Mouse (Mus musculus): ENCODE results near the gene Fam124b.

The Fam124b gene

GRCm38 (mm10) chr1:80218268-80218667, at the start of gene Fam124b:
TSS of gene Fam124b (minus strand) at chr1:80218473.
- no peak for DNase-seq (ENCODE audit: low spot score in 2 of 2)

DNA sequence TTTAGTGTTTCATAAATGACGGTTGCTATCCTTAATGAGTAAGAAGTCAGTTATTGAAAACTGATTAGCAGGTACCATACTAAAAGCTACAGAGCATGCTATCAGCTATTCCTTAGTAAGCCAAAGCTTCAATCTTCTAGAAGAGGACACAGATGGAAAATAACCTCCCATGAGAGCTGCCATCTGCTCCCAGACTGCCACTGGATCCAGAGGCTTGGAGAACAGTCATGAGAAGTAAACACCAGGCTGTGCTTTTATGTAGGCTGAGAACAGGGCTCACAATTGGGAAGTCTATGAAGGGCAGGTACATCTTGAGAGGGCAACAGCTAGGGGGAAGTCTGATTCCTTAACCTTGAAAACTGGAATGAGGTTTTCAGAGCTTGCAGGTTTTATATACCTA, 42.2 kb upstream of the Fam124b start:
- DNase-seq (ENCODE audit: low spot score in 2 of 2) = no peak

DNA sequence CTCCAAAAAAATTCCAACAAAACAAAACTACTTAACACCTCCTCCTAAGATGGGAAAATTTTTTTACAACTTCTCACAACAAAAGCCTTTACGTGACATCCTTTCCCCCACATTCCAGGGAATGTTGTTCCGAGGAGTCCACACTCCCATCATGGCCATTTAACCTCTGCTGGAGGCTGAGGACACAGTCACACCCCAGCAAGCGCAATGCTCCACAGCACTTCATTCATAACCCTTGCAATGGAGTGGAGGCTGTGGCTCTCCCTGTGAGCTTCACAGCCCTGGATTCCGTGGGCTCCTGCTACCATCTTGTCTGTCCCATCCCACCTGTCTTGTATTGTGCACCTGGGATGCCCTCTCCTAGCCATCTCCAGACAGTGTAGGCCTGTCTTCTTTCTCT, 40.4 kb upstream of the Fam124b start:
- no peak for DNase-seq (ENCODE audit: low spot score in 2 of 2)

GRCm38 (mm10) chr1:80253309-80253708, 35.0 kb upstream of the Fam124b start:
- DNase-seq (ENCODE audit: low spot score in 2 of 2) = no peak

- no peak for DNase-seq (ENCODE audit: low spot score in 2 of 2)
Observed at GRCm38 (mm10) chr1:80250247-80250646, 32.0 kb upstream of the Fam124b start.

DNA sequence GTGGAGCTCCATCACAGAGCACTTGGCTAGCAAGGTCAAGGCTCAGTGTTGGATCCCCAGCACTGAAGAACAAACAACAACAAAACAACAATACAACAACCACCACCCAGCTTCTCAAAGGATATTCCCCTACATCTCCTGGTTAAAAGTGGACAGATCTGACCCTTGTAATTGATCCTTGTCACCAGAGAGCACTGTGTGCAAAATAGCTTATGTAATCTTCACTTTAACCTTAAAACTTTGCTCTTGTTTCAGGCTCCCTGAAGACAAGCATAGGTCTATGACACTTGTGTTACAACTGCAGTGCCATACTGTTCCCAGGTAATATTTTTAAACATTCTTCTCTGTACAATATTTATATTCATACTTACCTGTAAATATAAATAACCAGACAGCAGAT, 28.9 kb upstream of the Fam124b start:
- DNase-seq (ENCODE audit: low spot score in 2 of 2) = no peak

DNA sequence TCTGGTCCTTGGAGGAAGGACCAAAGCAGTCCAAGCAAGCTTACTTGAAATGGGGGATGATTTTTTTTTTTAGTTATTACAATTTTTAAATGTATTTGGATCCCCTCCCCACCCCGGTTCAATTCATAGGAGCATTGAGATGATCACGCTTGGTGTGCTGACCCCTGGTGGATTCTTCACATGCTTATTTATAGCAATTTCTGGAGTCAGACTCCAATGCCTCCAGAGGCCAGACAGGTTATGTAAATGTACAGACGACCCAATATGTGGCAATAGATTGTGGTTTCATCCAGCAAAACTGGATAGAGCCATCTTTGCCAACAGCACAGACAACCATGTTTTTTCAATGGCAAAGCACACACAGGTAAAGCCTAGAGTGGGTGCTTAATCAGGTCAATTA, 25.9 kb upstream of the Fam124b start:
- DNase-seq (ENCODE audit: low spot score in 2 of 2) = no peak

DNA sequence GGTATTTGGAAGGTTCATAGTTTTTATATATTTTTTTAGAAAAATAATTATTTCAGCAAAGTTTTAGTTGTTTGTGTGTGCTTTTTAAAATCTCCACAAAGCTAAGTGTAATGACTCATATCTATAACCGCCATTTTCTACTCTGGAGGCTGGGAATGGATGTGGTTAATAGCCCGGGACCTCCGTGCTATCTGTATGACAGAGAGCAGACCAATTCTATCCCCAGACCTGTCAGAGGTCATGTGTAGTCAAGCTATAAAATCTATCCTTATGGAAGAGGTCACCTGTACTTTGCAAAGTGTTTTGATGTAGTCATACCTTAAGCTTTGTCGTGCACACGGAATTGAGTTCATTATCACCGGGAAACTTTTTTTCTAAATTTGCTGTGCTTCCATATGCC, 23.3 kb upstream of the Fam124b start:
- no peak for DNase-seq (ENCODE audit: low spot score in 2 of 2)

GRCm38 (mm10) chr1:80240017-80240660, 21.9 kb upstream of the Fam124b start:
- DNase-seq (ENCODE audit: low spot score in 2 of 2) = no peak

DNA sequence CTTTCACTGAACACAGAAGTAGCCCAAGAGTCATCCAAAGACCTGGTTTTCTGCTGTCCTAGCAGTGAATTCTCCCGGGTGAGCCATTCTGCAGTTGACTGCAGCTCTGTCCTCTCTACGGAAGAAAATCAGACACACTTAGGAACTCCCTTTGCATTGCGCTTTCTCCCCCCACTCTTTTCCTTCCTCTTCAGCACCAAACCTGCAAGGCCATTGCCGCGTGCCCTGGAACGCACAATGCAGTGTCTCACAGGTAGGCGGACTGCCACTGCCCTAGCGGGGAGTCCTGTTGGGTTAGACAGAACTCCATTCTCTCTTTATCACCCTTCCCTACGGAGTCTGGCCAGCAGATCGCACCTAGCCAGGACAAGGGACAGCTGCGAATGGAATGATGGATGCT, 21.2 kb upstream of the Fam124b start:
- DNase-seq (ENCODE audit: low spot score in 2 of 2) = no peak

GRCm38 (mm10) chr1:80236951-80237702, 18.9 kb upstream of the Fam124b start:
- DNase-seq (ENCODE audit: low spot score in 2 of 2) = no peak

- no peak for DNase-seq (ENCODE audit: low spot score in 2 of 2)
Observed at GRCm38 (mm10) chr1:80236126-80236525, 17.9 kb upstream of the Fam124b start.

DNA sequence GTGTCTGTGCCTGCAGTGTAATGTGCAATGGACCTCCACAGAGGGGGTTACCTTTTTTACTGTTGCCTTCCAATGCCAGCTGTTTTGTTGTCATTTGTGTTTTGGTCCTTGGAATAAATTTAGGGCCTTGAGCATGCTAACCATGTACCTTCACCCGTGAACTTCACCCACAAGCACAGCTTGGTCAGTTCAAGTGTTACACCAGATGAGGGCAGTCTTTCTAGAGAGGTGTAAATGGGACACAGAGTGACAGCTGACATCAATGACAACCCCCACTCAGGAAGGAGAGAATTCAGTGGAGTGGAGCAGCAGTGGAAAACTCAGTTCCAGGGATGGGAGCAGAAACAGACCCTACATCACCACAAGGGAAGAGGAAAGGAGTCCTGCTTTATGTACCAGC, 12.3 kb upstream of the Fam124b start:
- no peak for DNase-seq (ENCODE audit: low spot score in 2 of 2)

GRCm38 (mm10) chr1:80224839-80225412, 6.7 kb upstream of the Fam124b start:
- no peak for DNase-seq (ENCODE audit: low spot score in 2 of 2)

GRCm38 (mm10) chr1:80221151-80221550, 2.9 kb upstream of the Fam124b start:
- DNase-seq (ENCODE audit: low spot score in 2 of 2) = no peak

DNA sequence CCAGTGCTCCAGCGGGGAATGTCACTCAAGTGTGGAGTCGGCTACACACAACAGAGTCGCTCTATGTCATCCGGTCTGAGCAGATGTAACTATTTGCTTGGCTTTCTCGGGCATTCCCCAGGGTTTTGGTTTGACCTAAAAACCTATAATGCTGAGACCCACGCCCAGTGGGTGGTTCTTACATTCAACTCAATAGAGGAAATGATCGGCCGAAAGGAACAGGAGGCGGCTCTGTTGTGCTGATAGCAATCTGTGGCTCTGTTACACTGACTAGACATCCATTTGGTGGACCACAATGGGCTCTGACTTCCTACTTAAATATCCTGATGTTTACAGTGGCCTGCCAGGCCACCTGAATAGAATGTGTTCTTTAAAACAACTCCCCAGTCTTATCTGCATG, 4.4 kb downstream of the Fam124b start:
- no peak for DNase-seq (ENCODE audit: low spot score in 2 of 2)

DNA sequence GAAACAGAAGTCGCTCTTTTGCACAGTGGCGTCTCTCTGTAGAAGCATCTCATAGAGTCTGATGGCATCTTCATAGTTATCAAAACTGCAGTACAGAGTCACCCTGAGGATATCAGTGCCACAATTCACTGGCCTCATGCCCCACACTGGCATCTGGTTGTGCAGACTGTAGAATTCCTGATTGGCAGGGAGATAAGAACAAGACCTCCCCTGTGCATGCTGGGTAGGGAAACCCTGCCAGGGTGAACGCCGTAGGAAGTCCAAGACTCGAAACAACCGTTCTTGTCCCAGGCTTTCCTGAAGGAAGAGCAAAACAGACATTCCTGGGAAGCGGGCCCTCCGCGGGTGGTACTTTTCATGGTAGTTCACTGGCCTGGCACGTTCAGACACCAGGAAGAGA, 5.1 kb downstream of the Fam124b start:
- DNase-seq (ENCODE audit: low spot score in 2 of 2) = no peak

- no peak for DNase-seq (ENCODE audit: low spot score in 2 of 2)
Observed at GRCm38 (mm10) chr1:80202314-80202713, 16.0 kb downstream of the Fam124b start.

DNA sequence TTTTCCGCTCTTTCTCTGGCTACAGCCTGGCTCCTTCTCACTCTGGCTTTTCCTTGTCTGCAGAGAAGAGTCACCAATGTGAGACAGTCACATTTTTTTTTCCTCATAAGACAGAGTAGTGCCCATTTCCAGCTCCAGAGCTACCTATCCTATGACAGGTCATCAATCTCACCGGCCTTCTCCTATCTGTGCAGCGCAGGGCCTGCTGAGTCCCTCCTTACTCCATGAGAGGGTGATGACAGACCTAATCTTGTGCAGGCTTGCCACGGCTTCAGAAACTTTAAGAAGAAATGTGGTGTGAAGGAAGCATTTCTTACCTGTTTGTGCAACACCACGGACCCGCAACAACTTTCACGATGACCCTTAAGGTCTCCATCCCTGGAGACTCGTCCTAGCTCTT, 25.4 kb downstream of the Fam124b start:
- no peak for DNase-seq (ENCODE audit: low spot score in 2 of 2)

DNA sequence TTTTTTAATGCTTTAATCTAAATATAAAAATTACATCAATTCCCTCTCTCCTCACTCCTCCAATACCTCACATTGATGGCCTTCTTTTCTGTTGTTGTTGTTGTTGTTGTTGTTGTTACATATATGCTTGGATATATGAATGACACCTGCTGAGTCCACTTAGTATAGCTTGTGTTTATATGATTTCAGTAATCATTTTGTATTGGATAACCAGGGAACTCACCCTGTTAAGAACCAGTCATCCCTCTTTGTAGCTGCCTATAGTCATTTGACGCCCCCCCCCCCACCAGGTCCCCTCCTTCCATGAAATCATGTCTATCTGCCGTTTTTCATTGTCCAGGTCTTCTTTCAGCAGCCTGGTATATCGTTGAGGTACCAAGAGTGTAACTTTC, 36.9 kb downstream of the Fam124b start:
- no peak for DNase-seq (ENCODE audit: low spot score in 2 of 2)

GRCm38 (mm10) chr1:80180767-80181413, 37.4 kb downstream of the Fam124b start:
- DNase-seq (ENCODE audit: low spot score in 2 of 2) = peak in 1 of 2 experiments; percentile 63

DNA sequence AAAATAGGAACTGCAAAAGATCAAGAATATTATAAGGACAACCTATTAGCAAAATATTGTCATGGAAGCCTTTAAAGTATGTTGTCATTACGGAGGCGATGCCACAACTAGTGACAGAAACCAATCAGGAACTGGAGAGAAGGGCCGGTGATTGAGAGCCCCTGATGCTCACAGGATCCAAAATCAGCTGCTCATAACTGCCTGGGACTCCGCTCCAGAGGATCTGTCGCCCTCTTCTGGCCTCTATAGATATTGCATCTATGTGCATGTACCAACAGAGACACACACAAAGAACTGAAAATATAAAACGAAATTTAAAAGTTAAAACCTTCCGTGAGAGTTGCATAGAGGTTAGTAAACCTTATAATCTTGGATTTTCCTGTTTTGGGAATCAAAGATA, 38.1 kb downstream of the Fam124b start:
- no peak for DNase-seq (ENCODE audit: low spot score in 2 of 2)

Data from left cerebral cortex, adult 9 months (tissue).